Mouse (Mus musculus) heart, embryonic 12.5 days (tissue): ENCODE measurements around the gene Slc8a1. TPM values are rescaled to one million over a fixed set of nuclear protein-coding genes. Genes with fewer than 3 reads are reported as not detected.

Experiments
- ATAC-seq: fragments of 200-750 bp; cut with Nextera tagmentation; 2 replicates; pipeline ENCODE4 v1.8.0; 2017; ENCODE audit warnings: moderate TSS enrichment, moderate library complexity; ENCODE audit not compliant: insufficient number of reproducible peaks, low FRiP score
- H3K27ac ChIP-seq: fragments of 300-500 bp; sonication (generic); 2 replicates; pipeline ENCODE4 v1.5.1; 2016; ENCODE audit warnings: mild to moderate bottlenecking, moderate library complexity; ENCODE audit not compliant: poor library complexity, severe bottlenecking
- H3K27me3 ChIP-seq: fragments of 300-500 bp; sonication (generic); replicated peaks from 2 replicates; pipeline ENCODE4 v1.6.1; 2016; ENCODE audit warnings: mild to moderate bottlenecking, moderate library complexity
- H3K36me3 ChIP-seq: fragments of 300-500 bp; sonication (generic); 2 replicates; pipeline ENCODE4 v1.6.1; 2016; ENCODE audit warnings: mild to moderate bottlenecking, moderate library complexity
- H3K4me1 ChIP-seq: fragments of 300-500 bp; sonication (generic); replicated peaks from 2 replicates; pipeline ENCODE4 v1.6.1; 2016; ENCODE audit warnings: mild to moderate bottlenecking
- H3K4me2 ChIP-seq: fragments of 300-500 bp; sonication (generic); 2 replicates; pipeline ENCODE4 v1.6.1; 2016; ENCODE audit warnings: mild to moderate bottlenecking, moderate library complexity
- H3K4me3 ChIP-seq: fragments of 300-500 bp; sonication (generic); 2 replicates; pipeline ENCODE4 v1.5.1; 2016; ENCODE audit warnings: mild to moderate bottlenecking
- H3K9ac ChIP-seq: fragments of 300-500 bp; sonication (generic); 2 replicates; pipeline ENCODE4 v1.6.1; 2016; ENCODE audit warnings: mild to moderate bottlenecking, moderate library complexity
- H3K9me3 ChIP-seq: fragments of 300-500 bp; sonication (generic); replicated peaks from 2 replicates; pipeline ENCODE4 v1.6.1; 2016; ENCODE audit warnings: mild to moderate bottlenecking, moderate library complexity
- WGBS: fragments of 180-500 bp; shearing (Covaris S2); methylation state at CpG from one replicate; pipeline ENCODE4 v1.1.7; 2016; 5-methylcytosine and 5-hydroxymethylcytosine counted together
- polyA plus RNA-seq: library from polyadenylated mRNA; unstranded; fragments of >200 nt; fragmentation: Nextera tagmentation; extraction: Ambion mirVana; gene quantifications from 2 replicates; pipeline ENCODE4 v1.2.1, GENCODE M21; 2016

Slc8a1 gene
- polyA plus RNA-seq: 100 and 115 TPM in 2 replicates

DNA sequence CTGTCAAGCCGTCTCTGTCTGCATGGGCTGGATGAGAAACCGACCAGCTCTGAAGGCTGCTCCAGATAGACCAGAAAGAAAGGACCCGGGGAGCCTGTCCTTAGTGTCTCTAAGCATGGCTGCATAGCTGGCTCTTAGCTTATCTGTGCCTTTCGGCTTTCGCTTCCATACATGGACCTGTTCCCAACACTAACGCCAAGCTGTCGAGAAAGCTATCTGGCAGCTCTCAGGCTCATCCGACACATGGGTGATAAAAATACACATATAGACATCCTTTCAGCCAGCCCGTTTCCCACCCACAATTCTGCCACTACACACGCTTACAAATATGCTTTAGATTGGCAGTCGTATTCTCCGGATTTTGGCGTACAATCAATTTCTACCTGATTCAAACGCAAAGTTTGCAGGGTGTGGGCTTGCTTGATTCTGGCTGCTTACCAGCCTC is at the start of gene Slc8a1:
TSS of gene Slc8a1 (minus strand) at position 67 of the 445 bp plus-strand sequence.
- WGBS: 26% methylated on average over 14 of the region's 14 CpGs
- Histone ChIP-seq H3K4me2 (peak within 1 kb of the TSS; percentile 59), H3K36me3 (no peaks in the 10 kb centered on the region), H3K4me3 (peak within 1 kb of the TSS; percentile 60), H3K9ac (peak within 1 kb of the TSS; percentile 84), H3K9me3 (no peaks in the 10 kb centered on the region), H3K27ac (peak within 1 kb of the TSS; percentile 99), H3K27me3 (no peaks in the 10 kb centered on the region), H3K4me1 (peaks cover 20% of the 10 kb centered on the region)
- ATAC-seq: peak; percentile 83

GRCm38 (mm10) chr17:81787350-81787749 is 49.2 kb upstream of the Slc8a1 start:
- H3K4me3 ChIP-seq: no peak overlapping the region
- H3K9ac ChIP-seq: no peak overlapping the region
- H3K4me2 ChIP-seq: no peak overlapping the region
- peaks cover 5% of the 10 kb centered on the region for H3K4me1 ChIP-seq
- ATAC-seq: no peak
- 36% methylated on average over 4 of the region's 4 CpGs for WGBS
- H3K27ac ChIP-seq: no peak overlapping the region
- H3K9me3 ChIP-seq: no peaks in the 10 kb centered on the region
- H3K36me3 ChIP-seq: no peaks in the 10 kb centered on the region
- no peaks in the 10 kb centered on the region for H3K27me3 ChIP-seq

GRCm38 (mm10) chr17:81782326-81782725 is 44.1 kb upstream of the Slc8a1 start:
- no peak overlapping the region for H3K9ac ChIP-seq

GRCm38 (mm10) chr17:81781491-81781890 is 43.3 kb upstream of the Slc8a1 start:
- Histone ChIP-seq H3K36me3 (no peaks in the 10 kb centered on the region), H3K9ac (no peak overlapping the region), H3K4me1 (peaks cover 23% of the 10 kb centered on the region), H3K9me3 (no peaks in the 10 kb centered on the region), H3K27ac (peak overlapping the region; percentile 97), H3K4me2 (peak overlapping the region; percentile 45), H3K27me3 (no peaks in the 10 kb centered on the region), H3K4me3 (no peak overlapping the region)
- ATAC-seq: peak; percentile 84
- WGBS: 11% methylated on average over 5 of the region's 5 CpGs

More at GRCm38 (mm10) chr17:81782326-81782725, 44.1 kb upstream of the Slc8a1 start:
- no peak overlapping the region for H3K4me2 ChIP-seq
- H3K36me3 ChIP-seq: no peaks in the 10 kb centered on the region
- peak overlapping the region; percentile 96 for H3K27ac ChIP-seq
- no peaks in the 10 kb centered on the region for H3K27me3 ChIP-seq
- no peaks in the 10 kb centered on the region for H3K9me3 ChIP-seq
- H3K4me1 ChIP-seq: peaks cover 26% of the 10 kb centered on the region
- H3K4me3 ChIP-seq: no peak overlapping the region
- WGBS: 66% methylated on average over 4 of the region's 4 CpGs
- ATAC-seq: no peak

GRCm38 (mm10) chr17:81779883-81780282 is 41.7 kb upstream of the Slc8a1 start:
- H3K4me2 ChIP-seq: no peak overlapping the region
- no peaks in the 10 kb centered on the region for H3K36me3 ChIP-seq
- no peaks in the 10 kb centered on the region for H3K27me3 ChIP-seq
- no peaks in the 10 kb centered on the region for H3K9me3 ChIP-seq
- no peak overlapping the region for H3K9ac ChIP-seq
- 76% methylated on average over 4 of the region's 4 CpGs for WGBS
- ATAC-seq: no peak
- peaks cover 30% of the 10 kb centered on the region for H3K4me1 ChIP-seq
- H3K4me3 ChIP-seq: no peak overlapping the region
- no peak overlapping the region for H3K27ac ChIP-seq

DNA sequence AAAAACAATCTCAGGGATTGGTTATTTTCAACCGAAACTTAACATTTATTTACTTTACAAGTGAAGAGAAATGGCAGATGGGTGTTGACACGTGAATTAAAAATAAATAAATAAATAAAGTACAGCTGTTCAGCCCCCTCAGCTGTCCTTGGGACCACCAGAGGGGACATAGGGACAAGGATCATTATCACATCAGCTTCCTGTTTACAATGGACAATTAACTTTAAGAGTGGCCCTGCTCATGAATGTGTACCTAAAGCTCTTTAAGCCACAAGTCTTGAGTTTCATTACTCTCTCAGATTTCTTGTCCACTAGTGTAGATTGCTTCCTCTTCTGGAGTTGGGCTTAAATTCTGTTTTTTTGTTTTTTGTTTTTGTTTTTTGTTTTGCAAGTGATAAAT is 12.5 kb upstream of the Slc8a1 start:
- Histone ChIP-seq H3K36me3 (no peaks in the 10 kb centered on the region), H3K4me2 (no peak overlapping the region), H3K4me3 (no peak overlapping the region), H3K27ac (no peak overlapping the region), H3K27me3 (no peaks in the 10 kb centered on the region), H3K9me3 (no peaks in the 10 kb centered on the region), H3K9ac (no peak overlapping the region), H3K4me1 (no peaks in the 10 kb centered on the region)
- 74% methylated on average over 2 of the region's 2 CpGs for WGBS
- ATAC-seq: no peak

GRCm38 (mm10) chr17:81743034-81743433 is 4.9 kb upstream of the Slc8a1 start:
- ATAC-seq: no peak
- Histone ChIP-seq H3K9ac (no peak overlapping the region), H3K36me3 (no peaks in the 10 kb centered on the region), H3K9me3 (no peaks in the 10 kb centered on the region), H3K27ac (no peak overlapping the region), H3K4me1 (peaks cover 20% of the 10 kb centered on the region), H3K4me2 (no peak overlapping the region), H3K4me3 (no peak overlapping the region), H3K27me3 (no peaks in the 10 kb centered on the region)
- WGBS: 41% methylated on average over 2 of the region's 2 CpGs

- no peak for ATAC-seq
- peak overlapping the region; percentile 7; the same call in 1 of the 2 replicates for H3K4me3 ChIP-seq
- peak overlapping the region; percentile 93 for H3K27ac ChIP-seq
Measured at GRCm38 (mm10) chr17:81740576-81740975, 2.4 kb upstream of the Slc8a1 start.

GRCm38 (mm10) chr17:81737779-81738178 is 398 bp downstream of the Slc8a1 start:
- H3K4me2 ChIP-seq: peak overlapping the region; percentile 59; the same call in 1 of the 2 replicates
- ATAC-seq: no peak
- H3K27me3 ChIP-seq: no peaks in the 10 kb centered on the region
- H3K9me3 ChIP-seq: no peaks in the 10 kb centered on the region
- H3K4me1 ChIP-seq: peaks cover 20% of the 10 kb centered on the region
- peak overlapping the region; percentile 60 for H3K4me3 ChIP-seq
- WGBS: 28% methylated on average over 2 of the region's 2 CpGs
- H3K36me3 ChIP-seq: no peaks in the 10 kb centered on the region
- H3K27ac ChIP-seq: peak overlapping the region; percentile 99
- peak overlapping the region; percentile 84 for H3K9ac ChIP-seq

More at GRCm38 (mm10) chr17:81740576-81740975, 2.4 kb upstream of the Slc8a1 start:
- 25% methylated on average over 6 of the region's 6 CpGs for WGBS
- peak overlapping the region; percentile 44 for H3K4me2 ChIP-seq
- no peaks in the 10 kb centered on the region for H3K36me3 ChIP-seq
- peaks cover 20% of the 10 kb centered on the region for H3K4me1 ChIP-seq
- H3K27me3 ChIP-seq: no peaks in the 10 kb centered on the region
- no peak overlapping the region; the same call in 1 of the 2 replicates for H3K9ac ChIP-seq
- H3K9me3 ChIP-seq: no peaks in the 10 kb centered on the region

DNA sequence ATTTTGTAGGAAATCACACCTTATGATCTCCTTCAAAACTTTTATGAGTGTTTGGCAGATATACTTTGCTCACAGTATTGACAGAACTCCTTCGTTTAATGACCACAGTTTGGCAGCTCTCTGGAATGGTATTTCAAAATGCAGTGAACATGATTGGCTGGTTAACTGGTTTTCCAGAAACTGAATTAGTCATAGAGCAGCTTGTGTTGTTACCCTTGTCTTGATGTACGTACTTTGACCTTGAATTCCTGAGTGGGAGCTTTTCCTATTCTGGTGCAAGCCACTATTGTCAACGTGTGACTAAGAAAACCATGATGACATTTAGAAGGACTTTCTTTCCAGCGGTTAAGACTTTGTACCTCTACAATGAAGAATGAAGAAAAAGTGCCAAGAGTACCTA is 868 bp downstream of the Slc8a1 start:
- Histone ChIP-seq H3K4me3 (peak overlapping the region; percentile 60), H3K36me3 (no peaks in the 10 kb centered on the region), H3K9ac (peak overlapping the region; percentile 84), H3K27ac (peak overlapping the region; percentile 99), H3K4me1 (peaks cover 17% of the 10 kb centered on the region), H3K9me3 (no peaks in the 10 kb centered on the region), H3K27me3 (no peaks in the 10 kb centered on the region), H3K4me2 (no peak overlapping the region)
- ATAC-seq: no peak
- 31% methylated on average over 4 of the region's 4 CpGs for WGBS

DNA sequence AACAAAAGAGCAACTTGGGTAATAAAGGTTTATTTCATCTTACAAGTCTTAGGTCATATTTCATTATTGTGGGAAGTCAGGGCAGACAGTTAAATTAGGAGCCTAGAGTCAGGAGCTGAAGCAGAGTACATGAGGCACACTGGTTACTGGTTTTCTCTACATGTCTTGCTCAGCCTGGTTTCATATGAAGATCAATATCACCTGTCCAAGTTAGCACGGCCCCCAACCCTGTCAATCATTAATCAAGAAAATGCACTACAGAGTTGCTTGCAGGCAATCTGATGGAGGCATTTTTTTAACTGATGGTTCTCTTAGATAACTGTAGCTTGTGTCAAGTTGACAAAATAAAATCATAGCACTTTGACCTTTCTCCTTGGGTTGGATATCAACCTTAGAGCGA is 2.6 kb downstream of the Slc8a1 start:
- H3K27ac ChIP-seq: peak overlapping the region; percentile 92
- H3K27me3 ChIP-seq: no peaks in the 10 kb centered on the region
- peak overlapping the region; percentile 62 for H3K4me3 ChIP-seq

GRCm38 (mm10) chr17:81729891-81730290 is 8.3 kb downstream of the Slc8a1 start:
- Histone ChIP-seq H3K27me3 (no peaks in the 10 kb centered on the region), H3K9me3 (no peaks in the 10 kb centered on the region), H3K4me2 (peak overlapping the region; percentile 51), H3K36me3 (no peaks in the 10 kb centered on the region; the same call in 1 of the 2 replicates), H3K4me3 (no peak overlapping the region), H3K27ac (peak overlapping the region; percentile 38; the same call in 1 of the 2 replicates), H3K9ac (0 out of 2 replicates have a peak overlapping the region, but pooled peaks have one; percentile 60), H3K4me1 (peaks cover 13% of the 10 kb centered on the region; the same call in 1 of the 2 replicates)
- ATAC-seq: peak; percentile 57; the same call in 1 of the 2 replicates
- WGBS: 46% methylated on average over 4 of the region's 4 CpGs

More for the DNA sequence above, 2.6 kb downstream of the Slc8a1 start:
- Histone ChIP-seq H3K4me1 (peaks cover 10% of the 10 kb centered on the region), H3K36me3 (no peaks in the 10 kb centered on the region), H3K9ac (peak overlapping the region; percentile 87), H3K9me3 (no peaks in the 10 kb centered on the region), H3K4me2 (peak overlapping the region; percentile 55)
- no peak for ATAC-seq
- 47% methylated on average over 2 of the region's 2 CpGs for WGBS
